In the genomic region with DNA sequence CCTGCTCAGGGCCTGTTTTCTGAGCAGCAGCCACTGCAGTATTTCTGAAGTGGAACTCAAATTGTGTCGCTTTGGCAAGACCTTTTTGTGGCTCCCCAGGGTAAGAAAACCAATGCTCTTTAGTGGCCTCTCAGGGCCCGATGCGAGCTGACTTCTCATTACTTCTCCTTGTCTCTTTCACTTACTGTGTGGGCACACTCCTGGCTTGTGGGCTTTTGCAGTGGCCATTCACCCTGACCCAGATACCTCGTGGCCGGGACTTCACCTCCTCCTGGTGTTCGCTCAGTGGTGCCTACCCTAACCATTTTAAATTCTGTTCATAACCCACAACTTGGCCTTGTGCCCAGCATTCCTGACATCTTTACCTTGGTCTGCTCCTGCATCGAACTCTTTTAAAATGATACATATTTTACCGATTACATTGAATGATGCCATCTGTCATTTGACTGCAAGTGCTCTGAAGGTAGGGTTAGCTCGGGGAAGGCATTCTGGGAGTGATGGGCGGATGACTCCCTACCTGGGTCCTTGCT, we compare ENCODE assay signal across 14 mouse cellular contexts.
DNase-seq lines count a peak whose midpoint lies in the region; ATAC-seq and TF ChIP-seq lines count a peak whose summit lies in the region.
"Had no signal": no experiment of that assay in that cellular context is flagged by ENCODE, and none has a peak within 500 bp of the region (broad histone marks: within the 10 kb centered on the region; RNA-seq: fewer than 3 reads in every experiment).

No protein-coding gene starts in this region.

- intact Hi-C loops in left cerebral cortex, adult 2 months (cut with DNase I), result no loop called here

- H3K4me3 ChIP-seq in embryonic facial prominence, embryonic 12.5 days, result no peak overlapping the region
- no peak overlapping the region for H3K4me3 ChIP-seq in embryonic facial prominence, embryonic 10.5 days
- no peak overlapping the region for H3K4me3 ChIP-seq in lung, embryonic 14.5 days (ENCODE audit: low read depth, low read length)
- no peak overlapping the region for H3K4me3 ChIP-seq in midbrain, postnatal 0 days (ENCODE audit: low read depth, low read length)
- no peak overlapping the region for H3K4me3 ChIP-seq in left cerebral cortex, adult 2 months
- H3K4me3 ChIP-seq: forebrain, embryonic 10.5 days; megakaryocyte, embryonic 14.5 days had no signal

- H3K27me3 ChIP-seq in embryonic facial prominence, embryonic 12.5 days, result no peaks in the 10 kb centered on the region
- no peaks in the 10 kb centered on the region for H3K27me3 ChIP-seq in embryonic facial prominence, embryonic 10.5 days (replicated peaks; ENCODE audit: low read depth, poor library complexity, severe bottlenecking)
- H3K27me3 ChIP-seq in lung, embryonic 14.5 days (ENCODE audit: insufficient read depth, low read length), result no peaks in the 10 kb centered on the region
- no peaks in the 10 kb centered on the region for H3K27me3 ChIP-seq in midbrain, postnatal 0 days (ENCODE audit: insufficient read depth, low read length)

- no peak for TF ChIP-seq CTCF in lung, embryonic 14.5 days (IDR thresholded peaks at IDR 0.05; ENCODE audit: low read depth)
- TF ChIP-seq CTCF in midbrain, postnatal 0 days (IDR thresholded peaks at IDR 0.05), result no peak
- TF ChIP-seq CTCF in left cerebral cortex, adult 2 months (IDR thresholded peaks at IDR 0.05), result no peak

- no peak for ATAC-seq in embryonic facial prominence, embryonic 12.5 days (ENCODE audit: insufficient number of reproducible peaks, insufficient read depth, low FRiP score, low TSS enrichment)
- ATAC-seq in lung, embryonic 14.5 days (ENCODE audit: insufficient read depth), result no peak
- ATAC-seq in midbrain, postnatal 0 days (ENCODE audit: low FRiP score), result no peak
- ATAC-seq: inflammation-experienced regulatory T-cells, adult 6 months had no signal

- H3K9me3 ChIP-seq in embryonic facial prominence, embryonic 12.5 days, result no peaks in the 10 kb centered on the region
- no peaks in the 10 kb centered on the region for H3K9me3 ChIP-seq in embryonic facial prominence, embryonic 10.5 days
- H3K9me3 ChIP-seq in lung, embryonic 14.5 days (ENCODE audit: low read depth, low read length), result no peaks in the 10 kb centered on the region
- H3K9me3 ChIP-seq in midbrain, postnatal 0 days (ENCODE audit: low read length), result no peaks in the 10 kb centered on the region
- H3K9me3 ChIP-seq: forebrain, embryonic 10.5 days had no signal

- H3K9ac ChIP-seq in embryonic facial prominence, embryonic 12.5 days, result no peak overlapping the region
- no peak overlapping the region for H3K9ac ChIP-seq in lung, embryonic 14.5 days
- no peak overlapping the region for H3K9ac ChIP-seq in midbrain, postnatal 0 days (replicated peaks; ENCODE audit: low read length, poor library complexity, severe bottlenecking)

- H3K36me3 ChIP-seq in embryonic facial prominence, embryonic 12.5 days, result no peaks in the 10 kb centered on the region
- peaks cover 4% of the 10 kb centered on the region for H3K36me3 ChIP-seq in embryonic facial prominence, embryonic 10.5 days (replicated peaks)
- H3K36me3 ChIP-seq in lung, embryonic 14.5 days (ENCODE audit: insufficient read depth), result no peaks in the 10 kb centered on the region
- no peaks in the 10 kb centered on the region for H3K36me3 ChIP-seq in midbrain, postnatal 0 days (ENCODE audit: insufficient read depth, low read length)

- no peak overlapping the region for H3K4me2 ChIP-seq in embryonic facial prominence, embryonic 12.5 days (replicated peaks)
- no peak overlapping the region for H3K4me2 ChIP-seq in lung, embryonic 14.5 days
- H3K4me2 ChIP-seq in midbrain, postnatal 0 days (ENCODE audit: low read depth, low read length, poor library complexity, severe bottlenecking), result no peak overlapping the region

- peak overlapping the region; percentile 54; the same call in 1 of the 2 replicates for H3K27ac ChIP-seq in embryonic facial prominence, embryonic 12.5 days
- no peak overlapping the region for H3K27ac ChIP-seq in embryonic facial prominence, embryonic 10.5 days (replicated peaks)
- no peak overlapping the region for H3K27ac ChIP-seq in lung, embryonic 14.5 days (ENCODE audit: low read depth)
- peak overlapping the region; percentile 32; the same call in 1 of the 2 replicates for H3K27ac ChIP-seq in midbrain, postnatal 0 days (ENCODE audit: low read depth, low read length)
- no peak overlapping the region for H3K27ac ChIP-seq in left cerebral cortex, adult 2 months
- H3K27ac ChIP-seq: forebrain, embryonic 10.5 days had no signal

- DNase-seq in embryonic facial prominence, embryonic 10.5 days (ENCODE audit: low spot score), result no peak
- peak; percentile 32 for DNase-seq in lung, embryonic 14.5 days
- no peak for DNase-seq in lung, postnatal 36 days
- peak; percentile 14 to 58 for DNase-seq in urinary bladder, postnatal 4 days (ENCODE audit: low spot score in 2 of 2)
- DNase-seq in urinary bladder, postnatal 14 days (ENCODE audit: low spot score), result no peak
- DNase-seq in midbrain, postnatal 0 days (ENCODE audit: low spot score), result no peak
- DNase-seq in left cerebral cortex, adult 2 months (ENCODE audit: extremely low spot score in 1 of 2, low spot score in 2 of 2), result no peak
- DNase-seq: cerebellum, adult 9-11 months; layer of hippocampus, adult 9-11 months; thymus, postnatal 36 days had no signal

- H3K4me1 ChIP-seq in embryonic facial prominence, embryonic 12.5 days, result peaks cover 47% of the 10 kb centered on the region
- peaks cover 43% of the 10 kb centered on the region for H3K4me1 ChIP-seq in embryonic facial prominence, embryonic 10.5 days
- peaks cover 21% of the 10 kb centered on the region for H3K4me1 ChIP-seq in lung, embryonic 14.5 days (ENCODE audit: insufficient read depth)
- H3K4me1 ChIP-seq in midbrain, postnatal 0 days (ENCODE audit: insufficient read depth, low read length), result peaks cover 8% of the 10 kb centered on the region; the same call in 1 of the 2 replicates
- H3K4me1 ChIP-seq: megakaryocyte, embryonic 14.5 days had no signal

- WGBS in embryonic facial prominence, embryonic 12.5 days, result 80% methylated on average over 10 of the region's 10 CpGs
- WGBS in embryonic facial prominence, embryonic 10.5 days, result 92% methylated on average over 10 of the region's 10 CpGs
- WGBS in lung, embryonic 14.5 days, result 68% methylated on average over 10 of the region's 10 CpGs
- WGBS in midbrain, postnatal 0 days, result 80% methylated on average over 10 of the region's 10 CpGs

Comparison
In these comparisons a context has a peak if more than half of its experiments do, and no peak if none do; other contexts are left out.
1. H3K27ac ChIP-seq: peak in embryonic facial prominence, embryonic 12.5 days (single experiment) and midbrain, postnatal 0 days (single experiment); none in embryonic facial prominence, embryonic 10.5 days (single experiment), lung, embryonic 14.5 days (single experiment) and left cerebral cortex, adult 2 months (single experiment).
2. DNase-seq: peak in lung, embryonic 14.5 days (single experiment) and urinary bladder, postnatal 4 days (2 of 2); none in embryonic facial prominence, embryonic 10.5 days (single experiment), lung, postnatal 36 days (single experiment), urinary bladder, postnatal 14 days (single experiment), midbrain, postnatal 0 days (single experiment) and left cerebral cortex, adult 2 months (0 of 2).